Mouse (Mus musculus) liver, embryonic 15.5 days (tissue): Measurements from ENCODE around the gene Zdhhc19. TPM values are rescaled to one million over a fixed set of nuclear protein-coding genes. Genes with fewer than 3 reads are reported as not detected.

Experiments used
- ATAC-seq: fragments of 200-750 bp; cut with Nextera tagmentation; 2 replicates; pipeline ENCODE4 v1.8.0; 2017; ENCODE audit warnings: moderate number of reproducible peaks, mild to moderate bottlenecking, moderate library complexity; ENCODE audit not compliant: insufficient read depth
- H3K27ac ChIP-seq: fragments of 300-500 bp; sonication (generic); replicated peaks from 2 replicates; pipeline ENCODE4 v1.5.1; 2015; ENCODE audit warnings: mild to moderate bottlenecking, inconsistent platforms
- H3K27me3 ChIP-seq: fragments of 300-500 bp; sonication (generic); 2 replicates; pipeline ENCODE4 v1.6.1; 2015; ENCODE audit warnings: mild to moderate bottlenecking, inconsistent platforms
- H3K36me3 ChIP-seq: fragments of 300-500 bp; sonication (generic); replicated peaks from 2 replicates; pipeline ENCODE4 v1.6.1; 2015; ENCODE audit warnings: moderate library complexity, mild to moderate bottlenecking, inconsistent platforms
- H3K4me1 ChIP-seq: fragments of 300-500 bp; sonication (generic); replicated peaks from 2 replicates; pipeline ENCODE4 v1.6.1; 2015; ENCODE audit warnings: inconsistent platforms
- H3K4me2 ChIP-seq: fragments of 300-500 bp; sonication (generic); 2 replicates; pipeline ENCODE4 v1.6.1; 2015; ENCODE audit warnings: moderate library complexity, mild to moderate bottlenecking, inconsistent platforms
- H3K4me3 ChIP-seq: fragments of 300-500 bp; sonication (generic); replicated peaks from 2 replicates; pipeline ENCODE4 v1.5.1; 2015; ENCODE audit warnings: mild to moderate bottlenecking, inconsistent platforms
- H3K9ac ChIP-seq: fragments of 300-500 bp; sonication (generic); 2 replicates; pipeline ENCODE4 v1.6.1; 2015; ENCODE audit warnings: moderate library complexity, mild to moderate bottlenecking, inconsistent platforms
- H3K9me3 ChIP-seq: fragments of 300-500 bp; sonication (generic); replicated peaks from 2 replicates; pipeline ENCODE4 v1.6.1; 2016; ENCODE audit warnings: inconsistent platforms
- WGBS: fragments of 180-500 bp; shearing (Covaris S2); methylation state at CpG from one replicate; pipeline ENCODE4 v1.1.7; 2015; ENCODE audit warnings: mixed read lengths; ENCODE audit not compliant: insufficient replicate concordance; 5-methylcytosine and 5-hydroxymethylcytosine counted together
- polyA plus RNA-seq: library from polyadenylated mRNA; unstranded; fragments of >200 nt; fragmentation: Nextera tagmentation; extraction: Ambion mirVana; gene quantifications from 2 replicates; pipeline ENCODE4 v1.2.1, GENCODE M21; 2015

Gene Zdhhc19
- polyA plus RNA-seq, 1 experiment from 2014 or later, result not detected

- H3K9ac ChIP-seq, result peak overlapping the region; percentile 59
- no peaks in the 10 kb centered on the region for H3K27me3 ChIP-seq
- peak overlapping the region; percentile 97 for H3K27ac ChIP-seq
- ATAC-seq, result peak; percentile 80
- H3K36me3 ChIP-seq, result no peaks in the 10 kb centered on the region
- H3K4me2 ChIP-seq, result peak overlapping the region; percentile 63
- no peaks in the 10 kb centered on the region for H3K9me3 ChIP-seq
- 26% methylated on average over 21 of the region's 21 CpGs for WGBS
- H3K4me1 ChIP-seq, result peaks cover 94% of the 10 kb centered on the region
- peak overlapping the region; percentile 22 for H3K4me3 ChIP-seq
Observed at GRCm38 (mm10) chr16:32516006-32516962, 20.2 kb downstream of the Zdhhc19 start.

- H3K9ac ChIP-seq, result no peak overlapping the region
- no peaks in the 10 kb centered on the region for H3K27me3 ChIP-seq
- ATAC-seq, result no peak
- no peak overlapping the region for H3K27ac ChIP-seq
- H3K4me1 ChIP-seq, result peaks cover 94% of the 10 kb centered on the region
- WGBS, result 77% methylated on average over 12 of the region's 12 CpGs
- no peaks in the 10 kb centered on the region for H3K36me3 ChIP-seq
- H3K4me2 ChIP-seq, result no peak overlapping the region
- H3K4me3 ChIP-seq, result no peak overlapping the region
- H3K9me3 ChIP-seq, result no peaks in the 10 kb centered on the region
Observed at GRCm38 (mm10) chr16:32517785-32518481, 21.9 kb downstream of the Zdhhc19 start.

GRCm38 (mm10) chr16:32519656-32520371, 23.7 kb downstream of the Zdhhc19 start:
- Histone ChIP-seq H3K4me1 (peaks cover 95% of the 10 kb centered on the region), H3K36me3 (no peaks in the 10 kb centered on the region), H3K9ac (peak overlapping the region; percentile 35; the same call in 1 of the 2 replicates), H3K27ac (peak overlapping the region; percentile 79), H3K27me3 (no peaks in the 10 kb centered on the region), H3K4me3 (no peak overlapping the region), H3K9me3 (no peaks in the 10 kb centered on the region), H3K4me2 (peak overlapping the region; percentile 35)
- ATAC-seq, result peak; percentile 38
- WGBS, result 39% methylated on average over 15 of the region's 15 CpGs

DNA sequence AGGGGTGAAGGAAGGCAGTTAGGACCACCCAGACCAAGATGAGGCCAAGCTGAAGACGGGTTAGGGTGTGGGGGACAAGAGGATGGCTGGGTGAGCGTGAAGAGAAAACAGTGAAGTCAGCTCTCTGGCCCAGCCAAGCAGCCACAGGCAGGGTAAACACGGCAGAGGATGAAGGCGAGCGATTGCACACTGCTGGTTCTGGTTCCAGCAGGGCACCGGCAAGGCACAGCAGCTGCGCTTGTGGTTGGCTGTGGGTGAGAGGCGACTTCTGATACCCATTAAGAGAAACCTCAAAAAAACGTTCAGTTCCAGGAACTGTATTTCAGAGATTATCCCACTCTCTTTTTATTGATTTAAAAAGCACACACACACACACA, 24.3 kb downstream of the Zdhhc19 start:
- Histone ChIP-seq H3K4me1 (peaks cover 95% of the 10 kb centered on the region), H3K4me3 (no peak overlapping the region), H3K27me3 (no peaks in the 10 kb centered on the region), H3K4me2 (peak overlapping the region; percentile 35), H3K9ac (peak overlapping the region; percentile 35), H3K9me3 (no peaks in the 10 kb centered on the region), H3K27ac (peak overlapping the region; percentile 79), H3K36me3 (no peaks in the 10 kb centered on the region)
- WGBS, result 7% methylated on average over 9 of the region's 9 CpGs
- ATAC-seq, result peak; percentile 65

- no peak for ATAC-seq
- no peaks in the 10 kb centered on the region for H3K27me3 ChIP-seq
- 47% methylated on average over 6 of the region's 6 CpGs for WGBS
- no peak overlapping the region for H3K4me2 ChIP-seq
- no peak overlapping the region for H3K4me3 ChIP-seq
- peaks cover 83% of the 10 kb centered on the region for H3K4me1 ChIP-seq
- H3K9me3 ChIP-seq, result no peaks in the 10 kb centered on the region
- H3K9ac ChIP-seq, result no peak overlapping the region
- peak overlapping the region; percentile 39; the same call in 1 of the 2 replicates for H3K27ac ChIP-seq
- H3K36me3 ChIP-seq, result no peaks in the 10 kb centered on the region
Observed at GRCm38 (mm10) chr16:32522578-32523194, 26.6 kb downstream of the Zdhhc19 start.

DNA sequence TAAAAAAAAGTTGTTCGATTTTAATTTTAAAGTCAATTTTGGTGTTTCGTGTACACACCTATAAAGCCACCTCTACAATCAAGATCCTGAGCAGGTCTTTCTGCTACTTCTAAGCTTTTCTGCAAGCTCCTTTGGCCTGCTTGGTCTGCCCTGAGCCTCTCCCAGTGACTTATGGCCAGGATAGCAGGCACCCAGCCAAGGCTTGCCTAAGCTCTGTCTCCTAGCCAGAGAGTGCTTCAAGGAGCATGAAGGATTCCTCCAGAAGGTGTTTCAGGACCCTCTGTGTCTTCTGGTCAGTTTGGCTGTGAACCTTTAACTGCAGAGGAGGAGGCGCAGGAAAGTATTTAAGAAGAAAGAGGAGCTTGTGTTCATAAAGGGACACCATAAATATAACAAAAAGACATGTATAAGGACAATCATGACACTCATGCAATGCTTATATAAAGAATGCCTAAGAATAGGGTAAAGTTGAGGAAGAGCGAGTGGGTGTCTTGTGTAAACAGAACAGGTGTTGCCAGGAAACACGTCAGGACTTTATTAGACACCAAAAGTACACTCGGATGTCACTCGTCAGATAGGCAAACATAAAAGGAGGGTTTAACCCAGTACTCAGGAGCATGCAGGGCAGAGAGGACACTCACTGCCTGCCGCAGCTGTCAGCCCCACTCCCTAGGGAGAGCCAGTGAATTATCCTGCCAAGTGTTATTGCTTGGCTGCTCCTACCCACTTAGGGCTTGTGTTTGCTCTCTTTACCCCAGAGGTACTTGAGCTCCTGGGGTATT, 27.6 kb downstream of the Zdhhc19 start:
- Histone ChIP-seq H3K4me2 (no peak overlapping the region), H3K36me3 (no peaks in the 10 kb centered on the region), H3K27ac (peak overlapping the region; percentile 39), H3K27me3 (no peaks in the 10 kb centered on the region), H3K9ac (no peak overlapping the region), H3K4me1 (peaks cover 76% of the 10 kb centered on the region), H3K4me3 (no peak overlapping the region), H3K9me3 (no peaks in the 10 kb centered on the region)
- 73% methylated on average over 8 of the region's 8 CpGs for WGBS
- ATAC-seq, result no peak

- no peak for ATAC-seq
- Histone ChIP-seq H3K27ac (peak overlapping the region; percentile 39), H3K9ac (no peak overlapping the region), H3K4me2 (no peak overlapping the region), H3K9me3 (no peaks in the 10 kb centered on the region), H3K36me3 (no peaks in the 10 kb centered on the region), H3K27me3 (no peaks in the 10 kb centered on the region), H3K4me3 (no peak overlapping the region), H3K4me1 (peaks cover 70% of the 10 kb centered on the region)
- 78% methylated on average over 5 of the region's 5 CpGs for WGBS
Observed at GRCm38 (mm10) chr16:32524244-32524615, 28.2 kb downstream of the Zdhhc19 start.

DNA sequence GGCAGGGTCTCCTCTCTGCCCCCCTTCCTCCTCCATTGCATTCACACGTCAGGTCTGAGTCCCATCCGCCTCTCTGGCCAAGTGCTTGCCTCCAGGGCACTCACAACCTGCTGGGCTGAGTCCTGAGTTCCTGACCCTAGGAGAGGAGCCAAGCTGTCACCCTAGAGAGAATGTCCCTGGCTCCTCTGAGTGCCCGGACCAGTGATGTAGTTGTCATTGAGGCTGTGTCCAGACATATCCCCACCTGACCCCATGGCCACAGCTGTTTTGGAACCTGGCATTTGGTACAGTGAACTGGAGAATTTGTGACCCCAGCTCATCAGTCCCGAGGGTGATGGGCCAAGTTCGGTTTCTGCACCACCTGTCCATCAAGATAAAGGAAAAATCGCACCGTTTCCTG, 30.8 kb downstream of the Zdhhc19 start:
- Histone ChIP-seq H3K4me3 (no peak overlapping the region), H3K36me3 (no peaks in the 10 kb centered on the region), H3K4me2 (no peak overlapping the region), H3K27me3 (no peaks in the 10 kb centered on the region), H3K9me3 (no peaks in the 10 kb centered on the region), H3K9ac (no peak overlapping the region), H3K27ac (no peak overlapping the region), H3K4me1 (peaks cover 54% of the 10 kb centered on the region)
- WGBS, result 49% methylated on average over 7 of the region's 7 CpGs
- ATAC-seq, result no peak

DNA sequence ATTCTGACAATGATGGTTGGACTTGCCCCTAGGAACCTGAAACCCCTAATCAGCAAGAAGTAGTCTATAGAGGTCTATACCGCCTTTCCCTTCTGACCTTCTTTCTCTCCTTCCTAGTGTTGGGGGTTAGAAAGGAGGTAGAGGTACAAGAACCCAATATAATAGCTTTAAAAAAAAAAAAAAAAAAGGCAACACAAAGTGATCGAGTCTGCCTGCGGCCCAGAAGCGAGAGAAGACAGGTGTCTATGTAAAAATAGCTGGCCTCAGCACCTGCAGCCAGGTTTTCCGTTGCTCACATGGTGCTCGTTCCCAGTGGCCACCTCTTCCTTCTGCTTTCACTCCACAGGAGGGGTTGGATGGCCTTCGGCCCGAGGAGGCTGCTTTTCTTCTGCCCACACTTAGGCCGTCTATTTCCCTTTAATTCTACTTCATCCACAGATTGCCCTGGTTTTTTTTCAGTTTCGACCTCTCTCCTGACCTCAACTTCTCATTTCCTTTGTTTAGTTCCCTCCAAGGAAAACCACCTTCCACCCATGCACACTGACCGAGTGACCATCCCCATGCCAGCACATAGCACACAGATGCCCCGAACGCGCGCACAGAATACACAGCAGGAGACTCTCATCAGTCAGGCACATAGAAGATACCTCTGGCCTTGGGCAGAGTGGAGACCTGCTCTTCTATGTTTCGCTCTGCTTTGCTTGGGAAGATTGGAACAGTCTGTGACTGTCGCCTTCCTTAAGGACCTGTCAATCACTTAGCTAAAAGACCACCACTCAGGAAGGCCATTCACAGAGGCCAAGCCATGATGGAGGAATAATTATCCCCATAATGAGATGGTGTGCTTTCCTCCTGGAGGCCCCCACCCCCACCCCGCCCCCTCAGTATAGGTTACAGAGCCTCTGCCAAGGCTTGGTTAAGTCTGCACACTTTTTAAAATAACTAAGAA, 37.1 kb downstream of the Zdhhc19 start:
- Histone ChIP-seq H3K4me3 (no peak overlapping the region), H3K27me3 (0 out of 2 replicates have a peak, but pooled peaks cover 6% of the 10 kb centered on the region), H3K9ac (no peak overlapping the region), H3K4me1 (peaks cover 52% of the 10 kb centered on the region), H3K9me3 (no peaks in the 10 kb centered on the region), H3K4me2 (no peak overlapping the region), H3K27ac (peak overlapping the region; percentile 19; the same call in 1 of the 2 replicates), H3K36me3 (no peaks in the 10 kb centered on the region)
- WGBS, result 67% methylated on average over 18 of the region's 18 CpGs
- ATAC-seq, result no peak
